Mouse (Mus musculus) cerebellum, adult 2 months (tissue): ENCODE results near the gene Ccdc162.

Experiments used
- CTCF ChIP-seq: fragments of 200-500 bp; IDR thresholded peaks from 2 replicates; pipeline ENCODE4 v1.5.1; 2011; ENCODE audit warnings: low read depth, mild to moderate bottlenecking, control low read depth, low read length, moderate library complexity, borderline replicate concordance; ENCODE audit not compliant: insufficient read depth
- POLR2A ChIP-seq: fragments of 200-500 bp; IDR thresholded peaks from 2 replicates; pipeline ENCODE4 v1.6.1; 2011; ENCODE audit warnings: low read length, control low read depth, borderline replicate concordance; ENCODE audit not compliant: insufficient read depth

GRCm38 (mm10) chr10:41491111-41491510 is 225.3 kb downstream of the Ccdc162 start:
- TF ChIP-seq CTCF (no peak), POLR2A (no peak)
